Mouse (Mus musculus) MEL (cell line): ENCODE measurements at regions not wholly inside any gene's neighbourhood (a gene's known extent, or its start where the extent isn't known, plus 50 kb on each side); places are given as distances from the start of the nearest gene placed in this dataset.
A peak's percentile ranks its signal among the peaks of the same experiment; 100 is the strongest.

Source experiments
- DNase-seq: peaks from one replicate; pipeline ENCODE4 v3.0.0; 2011; ENCODE audit warnings: low read depth, low spot score
- H3K27ac ChIP-seq: 2 replicates; pipeline ENCODE4 v1.5.1; 2012; ENCODE audit warnings: low read depth, mild to moderate bottlenecking, control low read depth, low read length, moderate library complexity; ENCODE audit not compliant: control insufficient read depth
- H3K27me3 ChIP-seq, 2 experiments: fragments of 150-350 bp in 1 of 2; sonication (generic) in 1 of 2; 2 replicates each; pipeline ENCODE4 v1.6.1; 2012; ENCODE audit warnings: low read length in 2 of 2, mild to moderate bottlenecking in 2 of 2, improper control_type of control experiment in 1 of 2, moderate library complexity in 1 of 2; ENCODE audit not compliant: insufficient read depth in 2 of 2, control insufficient read depth in 1 of 2
- H3K36me3 ChIP-seq, 2 experiments: 2 replicates each; pipeline ENCODE4 v1.6.1; 2012 to 2014; ENCODE audit warnings: low read length in 2 of 2, improper control_type of control experiment in 1 of 2, inconsistent platforms in 1 of 2, mild to moderate bottlenecking in 1 of 2; ENCODE audit not compliant: insufficient read depth in 2 of 2, control insufficient read depth in 1 of 2
- H3K4me1 ChIP-seq, 2 experiments: fragments of 150-350 bp in 1 of 2; sonication (generic) in 1 of 2; 2 replicates each; pipeline ENCODE4 v1.6.1; 2012; ENCODE audit warnings: low read length in 2 of 2, improper control_type of control experiment in 1 of 2, mild to moderate bottlenecking in 1 of 2; ENCODE audit not compliant: insufficient read depth in 2 of 2, control insufficient read depth in 1 of 2
- H3K4me3 ChIP-seq, 2 experiments: fragments of 150-350 bp in 1 of 2; sonication (generic) in 1 of 2; 2 replicates each; pipeline ENCODE4 v1.5.1; 2012; ENCODE audit warnings: low read depth in 2 of 2, low read length in 2 of 2, mild to moderate bottlenecking in 2 of 2, moderate library complexity in 2 of 2, control low read depth in 1 of 2, improper control_type of control experiment in 1 of 2; ENCODE audit not compliant: control insufficient read depth in 1 of 2, insufficient read depth in 1 of 2
- H3K79me2 ChIP-seq: 2 replicates; pipeline ENCODE4 v1.6.1; 2012; ENCODE audit warnings: mild to moderate bottlenecking, low read length, moderate library complexity; ENCODE audit not compliant: control insufficient read depth, poor library complexity, insufficient read depth
- H3K9ac ChIP-seq: 2 replicates; pipeline ENCODE4 v1.6.1; 2012; ENCODE audit warnings: low read depth, mild to moderate bottlenecking, control low read depth, low read length, moderate library complexity; ENCODE audit not compliant: control insufficient read depth, poor library complexity, severe bottlenecking
- H3K9me3 ChIP-seq: fragments of 150-350 bp; sonication (generic); replicated peaks from 2 replicates; pipeline ENCODE4 v1.6.1; 2012; ENCODE audit warnings: mild to moderate bottlenecking, low read length, improper control_type of control experiment, moderate library complexity; ENCODE audit not compliant: insufficient read depth
- CHD1 ChIP-seq: IDR thresholded peaks from 2 replicates; pipeline ENCODE4 v1.6.1; 2012; ENCODE audit warnings: low read depth, mild to moderate bottlenecking, inconsistent platforms, low read length, improper control_type of control experiment
- CTCF ChIP-seq, 3 experiments: IDR thresholded peaks in 2 of 3; conservative IDR thresholded peaks in 1 of 3; 2 replicates each; pipeline ENCODE4 v1.5.1; 2011 to 2012; ENCODE audit warnings: low read length in 3 of 3, low read depth in 2 of 3, mild to moderate bottlenecking in 2 of 3, improper control_type of control experiment in 1 of 3, inconsistent platforms in 1 of 3, mixed read lengths in 1 of 3, moderate library complexity in 1 of 3; ENCODE audit not compliant: control insufficient read depth in 1 of 3, insufficient read depth in 1 of 3, poor library complexity in 1 of 3, severe bottlenecking in 1 of 3
- GABPA ChIP-seq: IDR thresholded peaks from 2 replicates; pipeline ENCODE4 v1.6.1; 2012; ENCODE audit warnings: low read depth, mild to moderate bottlenecking, inconsistent platforms, low read length, improper control_type of control experiment, moderate library complexity
- HCFC1 ChIP-seq: IDR thresholded peaks from 2 replicates; pipeline ENCODE4 v1.6.1; 2012; ENCODE audit warnings: low read depth, mild to moderate bottlenecking, inconsistent platforms, low read length, improper control_type of control experiment, moderate library complexity
- JUND ChIP-seq: IDR thresholded peaks from 2 replicates; pipeline ENCODE4 v1.6.1; 2011; ENCODE audit warnings: low read depth, mild to moderate bottlenecking, improper control_type of control experiment, low read length
- KAT2A ChIP-seq: conservative IDR thresholded peaks from 2 replicates; pipeline ENCODE4 v1.6.1; 2012; ENCODE audit warnings: low read depth, low read length, improper control_type of control experiment, inconsistent platforms
- MAX ChIP-seq: IDR thresholded peaks from 2 replicates; pipeline ENCODE4 v1.6.1; 2011; ENCODE audit warnings: low read length, improper control_type of control experiment
- MAZ ChIP-seq: IDR thresholded peaks from 2 replicates; pipeline ENCODE4 v1.6.1; 2012; ENCODE audit warnings: low read depth, mild to moderate bottlenecking, inconsistent platforms, low read length, improper control_type of control experiment
- MEF2A ChIP-seq: IDR thresholded peaks from 2 replicates; pipeline ENCODE4 v1.6.1; 2014; ENCODE audit warnings: low read depth, mild to moderate bottlenecking, inconsistent platforms, low read length, improper control_type of control experiment; ENCODE audit not compliant: poor library complexity, insufficient replicate concordance, severe bottlenecking; ENCODE audit errors: extremely low read depth
- MYB ChIP-seq: IDR thresholded peaks from 2 replicates; pipeline ENCODE4 v1.6.1; 2011; ENCODE audit warnings: mild to moderate bottlenecking, low read depth, low read length, improper control_type of control experiment
- NELFE ChIP-seq: IDR thresholded peaks from 2 replicates; pipeline ENCODE4 v1.6.1; 2011; ENCODE audit warnings: low read depth, low read length, improper control_type of control experiment
- NRF1 ChIP-seq: IDR thresholded peaks from 2 replicates; pipeline ENCODE4 v1.6.1; 2014; ENCODE audit warnings: low read depth, mild to moderate bottlenecking, inconsistent platforms, low read length, improper control_type of control experiment, moderate library complexity; ENCODE audit not compliant: poor library complexity, insufficient read depth, severe bottlenecking
- POLR2A ChIP-seq, 2 experiments: IDR thresholded peaks; 2 replicates each; pipeline ENCODE4 v1.6.1; 2011 to 2012; ENCODE audit warnings: low read length in 2 of 2, mild to moderate bottlenecking in 2 of 2, control low read depth in 1 of 2, improper control_type of control experiment in 1 of 2, low read depth in 1 of 2, moderate library complexity in 1 of 2; ENCODE audit not compliant: control insufficient read depth in 1 of 2, insufficient read depth in 1 of 2, poor library complexity in 1 of 2
- POLR2AphosphoS2 ChIP-seq: IDR thresholded peaks from 2 replicates; pipeline ENCODE4 v1.6.1; 2011; ENCODE audit warnings: low read length, improper control_type of control experiment
- SIN3A ChIP-seq: IDR thresholded peaks from 2 replicates; pipeline ENCODE4 v1.6.1; 2012; ENCODE audit warnings: low read length, improper control_type of control experiment, inconsistent platforms
- SMC3 ChIP-seq: IDR thresholded peaks from 2 replicates; pipeline ENCODE4 v1.6.1; 2011; ENCODE audit warnings: low read depth, low read length, improper control_type of control experiment
- TCF12 ChIP-seq: IDR thresholded peaks from 2 replicates; pipeline ENCODE4 v1.6.1; 2014; ENCODE audit warnings: low read depth, mild to moderate bottlenecking, inconsistent platforms, low read length, improper control_type of control experiment, moderate library complexity
- UBTF ChIP-seq: IDR thresholded peaks from 2 replicates; pipeline ENCODE4 v1.6.1; 2012; ENCODE audit warnings: low read depth, mild to moderate bottlenecking, inconsistent platforms, low read length, improper control_type of control experiment, moderate library complexity, borderline replicate concordance; ENCODE audit not compliant: insufficient read depth
- USF1 ChIP-seq: IDR thresholded peaks from 2 replicates; pipeline ENCODE4 v1.6.1; 2014; ENCODE audit warnings: low read depth, mild to moderate bottlenecking, inconsistent platforms, low read length, improper control_type of control experiment, moderate library complexity
- ZKSCAN1 ChIP-seq: IDR thresholded peaks from 2 replicates; pipeline ENCODE4 v1.6.1; 2012; ENCODE audit warnings: low read depth, mild to moderate bottlenecking, inconsistent platforms, low read length, improper control_type of control experiment, moderate library complexity
- ZNF384 ChIP-seq: IDR thresholded peaks from 2 replicates; pipeline ENCODE4 v1.6.1; 2012; ENCODE audit warnings: low read depth, mild to moderate bottlenecking, inconsistent platforms, low read length, improper control_type of control experiment

DNA sequence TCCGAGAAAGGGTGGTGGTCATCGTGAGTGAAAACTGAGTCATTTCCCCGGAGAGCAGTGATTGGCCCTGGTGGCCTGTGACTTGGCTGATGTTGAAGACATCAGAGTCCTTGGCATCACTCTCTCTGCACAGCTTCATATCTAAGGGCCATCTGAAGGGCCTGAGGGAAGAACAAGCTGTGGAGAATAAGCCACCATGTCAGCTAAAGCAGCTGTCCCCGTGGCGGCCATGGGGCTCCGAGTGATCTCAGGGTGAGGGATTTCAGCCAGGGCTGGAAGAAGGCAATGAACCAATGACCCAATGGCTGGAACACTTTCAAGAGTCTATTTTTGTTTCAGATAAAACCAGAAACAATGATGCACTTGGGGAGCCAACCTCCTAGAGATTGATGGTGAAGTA, 62.2 kb downstream of the Ttc32 start:
- Histone ChIP-seq H3K4me3 (no peak overlapping the region), H3K9ac (no peak overlapping the region), H3K79me2 (no peaks in the 10 kb centered on the region), H3K27ac (no peak overlapping the region), H3K27me3 (no peaks in the 10 kb centered on the region), H3K36me3 (no peaks in the 10 kb centered on the region), H3K9me3 (no peaks in the 10 kb centered on the region), H3K4me1 (no peaks in the 10 kb centered on the region)
- no peak for DNase-seq
- no peak for TF ChIP-seq POLR2AphosphoS2
- TF ChIP-seq USF1 = no peak
- TF ChIP-seq HCFC1 = no peak
- TF ChIP-seq NELFE = no peak
- no peak for TF ChIP-seq JUND
- TF ChIP-seq MEF2A = no peak
- no peak for TF ChIP-seq GABPA
- TF ChIP-seq MAX = no peak
- TF ChIP-seq ZKSCAN1 = no peak
- no peak for TF ChIP-seq SMC3
- TF ChIP-seq NRF1 = no peak

- no peaks in the 10 kb centered on the region for H3K36me3 ChIP-seq
- H3K27ac ChIP-seq = no peak overlapping the region
- H3K4me3 ChIP-seq = no peak overlapping the region
- H3K4me1 ChIP-seq = no peaks in the 10 kb centered on the region
- no peaks in the 10 kb centered on the region for H3K79me2 ChIP-seq
- no peak overlapping the region for H3K9ac ChIP-seq
- H3K9me3 ChIP-seq = no peaks in the 10 kb centered on the region
- TF ChIP-seq NELFE = no peak
- TF ChIP-seq POLR2A (IDR thresholded peaks at IDR 0.05; ENCODE audit: control insufficient read depth in 1 of 2, insufficient read depth in 1 of 2, low read depth in 1 of 2, low read length in 2 of 2, poor library complexity in 1 of 2) = no peak
- no peak for TF ChIP-seq MYB
- TF ChIP-seq CTCF (IDR thresholded peaks at IDR 0.05 in 2 of 3, conservative IDR thresholded peaks at IDR 0.05 in 1 of 3; ENCODE audit: control insufficient read depth in 1 of 3, insufficient read depth in 1 of 3, low read depth in 2 of 3, low read length in 3 of 3, poor library complexity in 1 of 3, severe bottlenecking in 1 of 3) = no peak
- no peak for TF ChIP-seq GABPA
- TF ChIP-seq TCF12 = no peak
- no peak for TF ChIP-seq CHD1
- no peak for TF ChIP-seq JUND
- no peak for TF ChIP-seq UBTF
- TF ChIP-seq ZNF384 = no peak
- no peak for TF ChIP-seq KAT2A
- TF ChIP-seq SIN3A = no peak
- no peak for TF ChIP-seq MAZ
- no peak for TF ChIP-seq ZKSCAN1
- H3K27me3 ChIP-seq = no peaks in the 10 kb centered on the region
- peak; percentile 9 for DNase-seq
Measured at GRCm38 (mm10) chr12:9095061-9095460, 65.3 kb downstream of the Ttc32 start.
